Mouse (Mus musculus): ENCODE results near the gene Stum. TPM values are rescaled to one million over a fixed set of nuclear protein-coding genes. Genes with fewer than 3 reads are reported as not detected.

Stum gene
- polyA plus RNA-seq, 1 experiment from 2014 or later: 0.45 TPM

- no peak overlapping the region for H3K9ac ChIP-seq (ENCODE audit: low read length)
- no peak overlapping the region for H3K4me2 ChIP-seq (ENCODE audit: low read length)
- WGBS: 74% methylated on average over 5 of the region's 5 CpGs
- H3K4me1 ChIP-seq (ENCODE audit: control insufficient read depth in 2 of 2, insufficient read depth in 2 of 2, low read length in 2 of 2): peaks cover 5 to 10% of the 10 kb centered on the region in 2 experiments; a peak in 2 of 4 replicates
- no peaks in the 10 kb centered on the region for H3K36me3 ChIP-seq (ENCODE audit: control insufficient read depth, insufficient read depth, low read length)
- no peak for ATAC-seq (ENCODE audit: insufficient number of reproducible peaks, insufficient read depth, low FRiP score, low read depth)
- H3K27ac ChIP-seq (replicated peaks in 1 of 2; ENCODE audit: control insufficient read depth in 1 of 2, insufficient read depth in 1 of 2, low read depth in 2 of 2, low read length in 2 of 2): no peak overlapping the region
- H3K27me3 ChIP-seq (ENCODE audit: control insufficient read depth, insufficient read depth, low read length): peaks cover 8% of the 10 kb centered on the region
- peaks cover 4% of the 10 kb centered on the region; the same call in 1 of the 2 replicates for H3K9me3 ChIP-seq (ENCODE audit: control insufficient read depth, low read length)
- no peak overlapping the region for H3K4me3 ChIP-seq (ENCODE audit: control insufficient read depth in 1 of 2, insufficient read depth in 1 of 2, low read depth in 1 of 2, low read length in 2 of 2)
Measured at GRCm38 (mm10) chr1:180465620-180466019, 17.7 kb downstream of the Stum start.

- Histone ChIP-seq H3K4me2 (ENCODE audit: low read length) (no peak overlapping the region), H3K9ac (ENCODE audit: low read length) (no peak overlapping the region), H3K27ac (replicated peaks in 1 of 2; ENCODE audit: control insufficient read depth in 1 of 2, insufficient read depth in 1 of 2, low read depth in 2 of 2, low read length in 2 of 2) (no peak overlapping the region), H3K27me3 (ENCODE audit: control insufficient read depth, insufficient read depth, low read length) (peaks cover 17% of the 10 kb centered on the region), H3K4me3 (ENCODE audit: control insufficient read depth in 1 of 2, insufficient read depth in 1 of 2, low read depth in 1 of 2, low read length in 2 of 2) (no peak overlapping the region), H3K36me3 (ENCODE audit: control insufficient read depth, insufficient read depth, low read length) (no peaks in the 10 kb centered on the region), H3K4me1 (ENCODE audit: control insufficient read depth in 2 of 2, insufficient read depth in 2 of 2, low read length in 2 of 2) (peaks cover 5 to 10% of the 10 kb centered on the region in 2 experiments; a peak in 2 of 4 replicates), H3K9me3 (ENCODE audit: control insufficient read depth, low read length) (peaks cover 4% of the 10 kb centered on the region; the same call in 1 of the 2 replicates)
- WGBS: 82% methylated on average over 5 of the region's 5 CpGs
- no peak for ATAC-seq (ENCODE audit: insufficient number of reproducible peaks, insufficient read depth, low FRiP score, low read depth)
Measured at GRCm38 (mm10) chr1:180464357-180464756, 18.9 kb downstream of the Stum start.

- H3K36me3 ChIP-seq (ENCODE audit: control insufficient read depth, insufficient read depth, low read length): no peaks in the 10 kb centered on the region
- H3K9ac ChIP-seq (ENCODE audit: low read length): no peak overlapping the region
- peaks cover 25% of the 10 kb centered on the region for H3K27me3 ChIP-seq (ENCODE audit: control insufficient read depth, insufficient read depth, low read length)
- peaks cover 9 to 14% of the 10 kb centered on the region in 2 experiments; a peak in 2 of 4 replicates for H3K4me1 ChIP-seq (ENCODE audit: control insufficient read depth in 2 of 2, insufficient read depth in 2 of 2, low read length in 2 of 2)
- H3K9me3 ChIP-seq (ENCODE audit: control insufficient read depth, low read length): peaks cover 4% of the 10 kb centered on the region; the same call in 1 of the 2 replicates
- H3K4me2 ChIP-seq (ENCODE audit: low read length): no peak overlapping the region
- no peak overlapping the region for H3K4me3 ChIP-seq (ENCODE audit: control insufficient read depth in 1 of 2, insufficient read depth in 1 of 2, low read depth in 1 of 2, low read length in 2 of 2)
- WGBS: 91% methylated on average over 5 of the region's 5 CpGs
- ATAC-seq (ENCODE audit: insufficient number of reproducible peaks, insufficient read depth, low FRiP score, low read depth): no peak
- no peak overlapping the region for H3K27ac ChIP-seq (replicated peaks in 1 of 2; ENCODE audit: control insufficient read depth in 1 of 2, insufficient read depth in 1 of 2, low read depth in 2 of 2, low read length in 2 of 2)
Measured at GRCm38 (mm10) chr1:180462983-180463475, 20.3 kb downstream of the Stum start.

GRCm38 (mm10) chr1:180462396-180462795 is 20.9 kb downstream of the Stum start:
- no peak overlapping the region for H3K9ac ChIP-seq (ENCODE audit: low read length)
- H3K4me3 ChIP-seq (ENCODE audit: control insufficient read depth in 1 of 2, insufficient read depth in 1 of 2, low read depth in 1 of 2, low read length in 2 of 2): no peak overlapping the region
- H3K4me2 ChIP-seq (ENCODE audit: low read length): no peak overlapping the region
- H3K27ac ChIP-seq (replicated peaks in 1 of 2; ENCODE audit: control insufficient read depth in 1 of 2, insufficient read depth in 1 of 2, low read depth in 2 of 2, low read length in 2 of 2): no peak overlapping the region; a peak in 1 of 4 replicates
- peaks cover 9 to 14% of the 10 kb centered on the region in 2 experiments; a peak in 2 of 4 replicates for H3K4me1 ChIP-seq (ENCODE audit: control insufficient read depth in 2 of 2, insufficient read depth in 2 of 2, low read length in 2 of 2)
- WGBS: 42% methylated on average over 5 of the region's 5 CpGs
- H3K9me3 ChIP-seq (ENCODE audit: control insufficient read depth, low read length): peaks cover 4% of the 10 kb centered on the region; the same call in 1 of the 2 replicates
- H3K36me3 ChIP-seq (ENCODE audit: control insufficient read depth, insufficient read depth, low read length): no peaks in the 10 kb centered on the region
- peaks cover 30% of the 10 kb centered on the region for H3K27me3 ChIP-seq (ENCODE audit: control insufficient read depth, insufficient read depth, low read length)
- ATAC-seq (ENCODE audit: insufficient number of reproducible peaks, insufficient read depth, low FRiP score, low read depth): no peak

GRCm38 (mm10) chr1:180460721-180461120 is 22.6 kb downstream of the Stum start:
- no peak overlapping the region for H3K4me3 ChIP-seq (ENCODE audit: control insufficient read depth in 1 of 2, insufficient read depth in 1 of 2, low read depth in 1 of 2, low read length in 2 of 2)
- peaks cover 9 to 14% of the 10 kb centered on the region in 2 experiments; a peak in 2 of 4 replicates for H3K4me1 ChIP-seq (ENCODE audit: control insufficient read depth in 2 of 2, insufficient read depth in 2 of 2, low read length in 2 of 2)
- H3K4me2 ChIP-seq (ENCODE audit: low read length): no peak overlapping the region
- no peak overlapping the region for H3K9ac ChIP-seq (ENCODE audit: low read length)
- H3K9me3 ChIP-seq (ENCODE audit: control insufficient read depth, low read length): no peaks in the 10 kb centered on the region
- WGBS: 47% methylated on average over 5 of the region's 5 CpGs
- no peak for ATAC-seq (ENCODE audit: insufficient number of reproducible peaks, insufficient read depth, low FRiP score, low read depth)
- no peak overlapping the region for H3K27ac ChIP-seq (replicated peaks in 1 of 2; ENCODE audit: control insufficient read depth in 1 of 2, insufficient read depth in 1 of 2, low read depth in 2 of 2, low read length in 2 of 2)
- no peaks in the 10 kb centered on the region for H3K36me3 ChIP-seq (ENCODE audit: control insufficient read depth, insufficient read depth, low read length)
- H3K27me3 ChIP-seq (ENCODE audit: control insufficient read depth, insufficient read depth, low read length): peaks cover 34% of the 10 kb centered on the region

GRCm38 (mm10) chr1:180458680-180459079 is 24.6 kb downstream of the Stum start:
- 9% methylated on average over 3 of the region's 3 CpGs for WGBS

GRCm38 (mm10) chr1:180458274-180458673 is 25.0 kb downstream of the Stum start:
- Histone ChIP-seq H3K36me3 (ENCODE audit: control insufficient read depth, insufficient read depth, low read length) (no peaks in the 10 kb centered on the region), H3K4me1 (ENCODE audit: control insufficient read depth in 2 of 2, insufficient read depth in 2 of 2, low read length in 2 of 2) (peaks cover 9 to 14% of the 10 kb centered on the region in 2 experiments; a peak in 2 of 4 replicates), H3K27me3 (ENCODE audit: control insufficient read depth, insufficient read depth, low read length) (peaks cover 37% of the 10 kb centered on the region), H3K4me3 (ENCODE audit: control insufficient read depth in 1 of 2, insufficient read depth in 1 of 2, low read depth in 1 of 2, low read length in 2 of 2) (no peak overlapping the region), H3K9me3 (ENCODE audit: control insufficient read depth, low read length) (no peaks in the 10 kb centered on the region), H3K27ac (replicated peaks in 1 of 2; ENCODE audit: control insufficient read depth in 1 of 2, insufficient read depth in 1 of 2, low read depth in 2 of 2, low read length in 2 of 2) (no peak overlapping the region), H3K4me2 (ENCODE audit: low read length) (no peak overlapping the region), H3K9ac (ENCODE audit: low read length) (no peak overlapping the region)
- no peak for ATAC-seq (ENCODE audit: insufficient number of reproducible peaks, insufficient read depth, low FRiP score, low read depth)
- WGBS: 37% methylated on average over 6 of the region's 6 CpGs

More at GRCm38 (mm10) chr1:180458680-180459079, 24.6 kb downstream of the Stum start:
- Histone ChIP-seq H3K27ac (replicated peaks in 1 of 2; ENCODE audit: control insufficient read depth in 1 of 2, insufficient read depth in 1 of 2, low read depth in 2 of 2, low read length in 2 of 2) (no peak overlapping the region), H3K36me3 (ENCODE audit: control insufficient read depth, insufficient read depth, low read length) (no peaks in the 10 kb centered on the region), H3K4me2 (ENCODE audit: low read length) (no peak overlapping the region), H3K27me3 (ENCODE audit: control insufficient read depth, insufficient read depth, low read length) (peaks cover 37% of the 10 kb centered on the region), H3K4me3 (ENCODE audit: control insufficient read depth in 1 of 2, insufficient read depth in 1 of 2, low read depth in 1 of 2, low read length in 2 of 2) (no peak overlapping the region), H3K4me1 (ENCODE audit: control insufficient read depth in 2 of 2, insufficient read depth in 2 of 2, low read length in 2 of 2) (peaks cover 9 to 14% of the 10 kb centered on the region in 2 experiments; a peak in 2 of 4 replicates), H3K9me3 (ENCODE audit: control insufficient read depth, low read length) (no peaks in the 10 kb centered on the region), H3K9ac (ENCODE audit: low read length) (no peak overlapping the region)
- no peak for ATAC-seq (ENCODE audit: insufficient number of reproducible peaks, insufficient read depth, low FRiP score, low read depth)

- H3K27me3 ChIP-seq (ENCODE audit: control insufficient read depth, insufficient read depth, low read length): peaks cover 31% of the 10 kb centered on the region
- H3K4me2 ChIP-seq (ENCODE audit: low read length): no peak overlapping the region
- no peaks in the 10 kb centered on the region for H3K36me3 ChIP-seq (ENCODE audit: control insufficient read depth, insufficient read depth, low read length)
- H3K4me1 ChIP-seq (ENCODE audit: control insufficient read depth in 2 of 2, insufficient read depth in 2 of 2, low read length in 2 of 2): no peaks in the 10 kb centered on the region; a peak in 1 of 4 replicates
- 55% methylated on average over 2 of the region's 2 CpGs for WGBS
- no peak overlapping the region for H3K27ac ChIP-seq (replicated peaks in 1 of 2; ENCODE audit: control insufficient read depth in 1 of 2, insufficient read depth in 1 of 2, low read depth in 2 of 2, low read length in 2 of 2)
- ATAC-seq (ENCODE audit: insufficient number of reproducible peaks, insufficient read depth, low FRiP score, low read depth): no peak
- peaks cover 6% of the 10 kb centered on the region; the same call in 1 of the 2 replicates for H3K9me3 ChIP-seq (ENCODE audit: control insufficient read depth, low read length)
- H3K9ac ChIP-seq (ENCODE audit: low read length): no peak overlapping the region
- H3K4me3 ChIP-seq (ENCODE audit: control insufficient read depth in 1 of 2, insufficient read depth in 1 of 2, low read depth in 1 of 2, low read length in 2 of 2): no peak overlapping the region
Measured at GRCm38 (mm10) chr1:180449641-180450040, 33.7 kb downstream of the Stum start.

Data from heart, embryonic 14.5 days (tissue).